Mouse (Mus musculus) bone marrow macrophage, adult 2 months (primary cell): ENCODE measurements at regions not wholly inside any gene's neighbourhood (a gene's known extent, or its start where the extent isn't known, plus 50 kb on each side); places are given as distances from the start of the nearest gene placed in this dataset.

Experiments used
- CTCF ChIP-seq: IDR thresholded peaks from 2 replicates; pipeline ENCODE4 v1.5.1; 2012; ENCODE audit warnings: low read depth, mild to moderate bottlenecking, low read length, moderate library complexity
- POLR2A ChIP-seq: IDR thresholded peaks from 2 replicates; pipeline ENCODE4 v1.6.1; 2012; ENCODE audit warnings: mild to moderate bottlenecking, low read depth, low read length, borderline replicate concordance

DNA sequence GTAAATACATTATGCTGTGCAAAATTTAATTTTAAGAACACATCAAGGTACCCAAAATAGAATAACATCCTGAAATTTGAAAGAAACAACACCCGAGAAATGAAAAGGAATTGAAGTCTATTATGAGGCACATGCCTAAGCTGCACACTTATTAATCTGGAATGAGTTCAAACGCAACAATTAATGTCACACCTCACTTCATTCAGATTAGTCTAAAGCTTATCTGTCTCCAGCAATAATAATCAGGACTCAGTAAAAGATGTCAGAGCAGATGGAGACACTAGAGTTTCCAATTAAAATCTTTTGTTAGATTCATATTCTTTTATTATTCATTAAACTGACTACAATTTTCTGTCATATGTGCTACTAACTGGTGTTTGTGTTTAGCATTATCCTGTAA lies 308.2 kb upstream of the Ccdc54 start:
- TF ChIP-seq CTCF (no peak), POLR2A (no peak)
